Mouse (Mus musculus): ENCODE data around the gene Hormad1. TPM values are rescaled to one million over a fixed set of nuclear protein-coding genes. Genes with fewer than 3 reads are reported as not detected.

Hormad1 gene
- polyA plus RNA-seq, 1 experiment, result not detected

DNA sequence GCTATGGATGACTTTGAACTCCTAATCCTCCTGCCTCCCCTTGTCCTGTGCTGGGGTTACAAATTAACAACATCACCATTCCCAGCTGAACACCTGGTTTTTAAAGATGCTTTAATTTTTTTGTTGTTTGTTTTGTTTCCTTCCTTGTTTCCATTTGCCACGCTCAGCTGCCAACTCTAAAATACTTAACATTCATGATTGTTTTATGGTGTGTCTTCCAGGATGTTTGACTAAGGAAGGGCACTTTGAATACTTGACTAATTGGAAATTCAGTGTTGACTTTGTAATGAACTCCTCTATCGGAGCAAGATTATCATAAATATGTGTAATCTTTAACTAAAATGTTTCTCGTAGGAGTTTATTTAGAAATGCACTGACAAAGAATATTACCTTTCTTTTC lies 41.8 kb downstream of the Hormad1 start:
- H3K79me2 ChIP-seq (ENCODE audit: control insufficient read depth, insufficient read depth), result no peaks in the 10 kb centered on the region
- no peak overlapping the region for H3K4me2 ChIP-seq (ENCODE audit: low read depth)
- H3K36me3 ChIP-seq (ENCODE audit: control insufficient read depth, insufficient read depth), result no peaks in the 10 kb centered on the region
- H3K4me3 ChIP-seq, result no peak overlapping the region
- H3K27me3 ChIP-seq (ENCODE audit: control insufficient read depth, insufficient read depth, insufficient read length), result no peaks in the 10 kb centered on the region
- H3ac ChIP-seq (ENCODE audit: control insufficient read depth, insufficient read length), result no peak overlapping the region
- TF ChIP-seq POLR2A (IDR thresholded peaks at IDR 0.05; ENCODE audit: insufficient read length, low read depth) (no peak), TCF3 (IDR thresholded peaks at IDR 0.05; ENCODE audit: insufficient read length, low read depth) (no peak)

GRCm38 (mm10) chr3:95606096-95606495 lies 46.6 kb downstream of the Hormad1 start:
- Histone ChIP-seq H3K36me3 (ENCODE audit: control insufficient read depth, insufficient read depth) (no peaks in the 10 kb centered on the region), H3ac (ENCODE audit: control insufficient read depth, insufficient read length) (no peak overlapping the region), H3K4me2 (ENCODE audit: low read depth) (no peak overlapping the region), H3K79me2 (ENCODE audit: control insufficient read depth, insufficient read depth) (no peaks in the 10 kb centered on the region), H3K27me3 (ENCODE audit: control insufficient read depth, insufficient read depth, insufficient read length) (no peaks in the 10 kb centered on the region), H3K4me3 (no peak overlapping the region)
- no peak for TF ChIP-seq USF1 (IDR thresholded peaks at IDR 0.05; ENCODE audit: low read depth)
- TF ChIP-seq REST (IDR thresholded peaks at IDR 0.05; ENCODE audit: insufficient read depth, insufficient read length), result no peak
- TF ChIP-seq TCF12 (IDR thresholded peaks at IDR 0.05; ENCODE audit: insufficient read depth, poor library complexity, severe bottlenecking), result no peak
- TF ChIP-seq E2F4 (IDR thresholded peaks at IDR 0.05; ENCODE audit: insufficient read depth), result no peak
- no peak for TF ChIP-seq CEBPB (IDR thresholded peaks at IDR 0.05; ENCODE audit: insufficient read depth, poor library complexity, severe bottlenecking)
- TF ChIP-seq MYOD1 (IDR thresholded peaks at IDR 0.05; ENCODE audit: control insufficient read depth in 1 of 3, insufficient read length in 2 of 3, low read depth in 2 of 3), result no peak
- TF ChIP-seq MYOG (IDR thresholded peaks at IDR 0.05; ENCODE audit: control insufficient read depth in 1 of 3, insufficient read depth in 1 of 3, insufficient read length in 2 of 3, low read depth in 2 of 3), result no peak
- no peak for TF ChIP-seq POLR2A (IDR thresholded peaks at IDR 0.05; ENCODE audit: insufficient read length, low read depth)
- no peak for TF ChIP-seq POLR2AphosphoS2 (IDR thresholded peaks at IDR 0.05; ENCODE audit: insufficient read length, low read depth)
- no peak for TF ChIP-seq MAX (IDR thresholded peaks at IDR 0.05; ENCODE audit: low read depth)
- TF ChIP-seq SRF (IDR thresholded peaks at IDR 0.05; ENCODE audit: control insufficient read depth, insufficient read length, low read depth), result no peak
- no peak for TF ChIP-seq TCF3 (IDR thresholded peaks at IDR 0.05; ENCODE audit: insufficient read length, low read depth)

DNA sequence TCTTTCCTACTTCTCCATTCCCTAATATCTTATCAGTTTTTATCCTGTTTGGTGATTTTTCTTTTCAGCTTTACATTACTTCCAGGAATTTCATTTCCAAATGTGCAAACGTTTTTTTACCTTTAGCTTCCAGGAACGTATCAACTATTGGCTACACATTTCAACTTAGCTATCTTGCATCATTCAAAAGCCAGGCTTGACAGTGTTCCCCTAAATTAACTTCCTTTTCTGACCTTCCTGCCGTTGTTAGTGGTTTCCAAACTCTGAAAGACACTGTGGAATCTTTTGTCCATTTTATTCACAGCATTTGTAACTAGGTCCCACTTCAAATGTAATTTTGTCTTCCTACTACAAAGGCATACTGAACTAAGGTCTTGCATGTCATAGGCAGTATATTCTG lies 49.7 kb downstream of the Hormad1 start:
- TF ChIP-seq POLR2A (IDR thresholded peaks at IDR 0.05; ENCODE audit: insufficient read length, low read depth), result no peak
- TF ChIP-seq E2F4 (IDR thresholded peaks at IDR 0.05; ENCODE audit: insufficient read depth), result no peak
- TF ChIP-seq SRF (IDR thresholded peaks at IDR 0.05; ENCODE audit: control insufficient read depth, insufficient read length, low read depth), result no peak
- no peak for TF ChIP-seq POLR2AphosphoS2 (IDR thresholded peaks at IDR 0.05; ENCODE audit: insufficient read length, low read depth)
- no peak overlapping the region for H3K4me2 ChIP-seq (ENCODE audit: low read depth)
- H3K36me3 ChIP-seq (ENCODE audit: control insufficient read depth, insufficient read depth), result no peaks in the 10 kb centered on the region

DNA sequence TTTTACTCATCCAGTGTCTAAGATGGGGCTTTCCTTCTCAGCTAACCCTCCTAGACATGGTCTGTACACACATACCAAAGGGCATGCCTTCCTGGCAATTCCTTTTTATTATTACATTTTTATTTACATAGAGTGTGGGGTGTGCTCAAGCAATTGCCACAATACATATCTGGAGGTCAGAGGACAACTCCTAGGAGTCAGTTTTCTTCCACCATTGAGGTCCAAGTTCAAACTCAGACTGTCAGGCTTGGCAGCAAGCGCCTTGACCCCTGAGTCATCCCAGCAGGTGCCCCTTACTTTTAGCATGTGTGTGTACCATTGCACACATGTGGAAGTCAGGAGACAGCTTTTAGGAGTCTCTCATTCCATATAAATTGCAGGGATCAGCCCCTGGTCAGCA lies 54.5 kb downstream of the Hormad1 start:
- TF ChIP-seq USF1 (IDR thresholded peaks at IDR 0.05; ENCODE audit: low read depth) (no peak), POLR2AphosphoS2 (IDR thresholded peaks at IDR 0.05; ENCODE audit: insufficient read length, low read depth) (no peak), MAX (IDR thresholded peaks at IDR 0.05; ENCODE audit: low read depth) (no peak), TCF3 (IDR thresholded peaks at IDR 0.05; ENCODE audit: insufficient read length, low read depth) (no peak), REST (IDR thresholded peaks at IDR 0.05; ENCODE audit: insufficient read depth, insufficient read length) (no peak), SRF (IDR thresholded peaks at IDR 0.05; ENCODE audit: control insufficient read depth, insufficient read length, low read depth) (no peak), CEBPB (IDR thresholded peaks at IDR 0.05; ENCODE audit: insufficient read depth, poor library complexity, severe bottlenecking) (no peak), MYOD1 (IDR thresholded peaks at IDR 0.05; ENCODE audit: control insufficient read depth in 1 of 3, insufficient read length in 2 of 3, low read depth in 2 of 3) (no peak), MYOG (IDR thresholded peaks at IDR 0.05; ENCODE audit: control insufficient read depth in 1 of 3, insufficient read depth in 1 of 3, insufficient read length in 2 of 3, low read depth in 2 of 3) (no peak), POLR2A (IDR thresholded peaks at IDR 0.05; ENCODE audit: insufficient read length, low read depth) (no peak)
- no peak overlapping the region for H3K4me2 ChIP-seq (ENCODE audit: low read depth)
- H3K27me3 ChIP-seq (ENCODE audit: control insufficient read depth, insufficient read depth, insufficient read length), result no peaks in the 10 kb centered on the region
- H3K4me3 ChIP-seq, result no peak overlapping the region
- no peaks in the 10 kb centered on the region for H3K79me2 ChIP-seq (ENCODE audit: control insufficient read depth, insufficient read depth)
- H3K36me3 ChIP-seq (ENCODE audit: control insufficient read depth, insufficient read depth), result no peaks in the 10 kb centered on the region
- no peak overlapping the region for H3ac ChIP-seq (ENCODE audit: control insufficient read depth, insufficient read length)

More for the DNA sequence above, 49.7 kb downstream of the Hormad1 start:
- Histone ChIP-seq H3K79me2 (ENCODE audit: control insufficient read depth, insufficient read depth) (no peaks in the 10 kb centered on the region), H3K4me3 (no peak overlapping the region), H3K27me3 (ENCODE audit: control insufficient read depth, insufficient read depth, insufficient read length) (no peaks in the 10 kb centered on the region), H3ac (ENCODE audit: control insufficient read depth, insufficient read length) (no peak overlapping the region)

- H3K27me3 ChIP-seq (ENCODE audit: control insufficient read depth, insufficient read depth, insufficient read length), result no peaks in the 10 kb centered on the region
- H3K4me3 ChIP-seq, result no peak overlapping the region
- H3K79me2 ChIP-seq (ENCODE audit: control insufficient read depth, insufficient read depth), result no peaks in the 10 kb centered on the region
- no peak overlapping the region for H3K4me2 ChIP-seq (ENCODE audit: low read depth)
- H3K36me3 ChIP-seq (ENCODE audit: control insufficient read depth, insufficient read depth), result peaks cover 8% of the 10 kb centered on the region
- no peak overlapping the region for H3ac ChIP-seq (ENCODE audit: control insufficient read depth, insufficient read length)
- TF ChIP-seq E2F4 (IDR thresholded peaks at IDR 0.05; ENCODE audit: insufficient read depth), result no peak
- no peak for TF ChIP-seq CEBPB (IDR thresholded peaks at IDR 0.05; ENCODE audit: insufficient read depth, poor library complexity, severe bottlenecking)
- no peak for TF ChIP-seq USF1 (IDR thresholded peaks at IDR 0.05; ENCODE audit: low read depth)
- TF ChIP-seq MYOD1 (IDR thresholded peaks at IDR 0.05; ENCODE audit: control insufficient read depth in 1 of 3, insufficient read length in 2 of 3, low read depth in 2 of 3), result no peak
- no peak for TF ChIP-seq REST (IDR thresholded peaks at IDR 0.05; ENCODE audit: insufficient read depth, insufficient read length)
- TF ChIP-seq SRF (IDR thresholded peaks at IDR 0.05; ENCODE audit: control insufficient read depth, insufficient read length, low read depth), result no peak
- no peak for TF ChIP-seq MAX (IDR thresholded peaks at IDR 0.05; ENCODE audit: low read depth)
- no peak for TF ChIP-seq TCF12 (IDR thresholded peaks at IDR 0.05; ENCODE audit: insufficient read depth, poor library complexity, severe bottlenecking)
- no peak for TF ChIP-seq POLR2A (IDR thresholded peaks at IDR 0.05; ENCODE audit: insufficient read length, low read depth)
- TF ChIP-seq TCF3 (IDR thresholded peaks at IDR 0.05; ENCODE audit: insufficient read length, low read depth), result no peak
- TF ChIP-seq POLR2AphosphoS2 (IDR thresholded peaks at IDR 0.05; ENCODE audit: insufficient read length, low read depth), result no peak
- no peak for TF ChIP-seq MYOG (IDR thresholded peaks at IDR 0.05; ENCODE audit: control insufficient read depth in 1 of 3, insufficient read depth in 1 of 3, insufficient read length in 2 of 3, low read depth in 2 of 3)
Measured at GRCm38 (mm10) chr3:95618511-95618910, 59.0 kb downstream of the Hormad1 start.

Measured in myocyte (in vitro differentiated cells).